Mouse (Mus musculus): ENCODE data around the gene Masp1. TPM values are rescaled to one million over a fixed set of nuclear protein-coding genes. Genes with fewer than 3 reads are reported as not detected.

The Masp1 gene
- 0.80 and 0.85 TPM in 2 replicates for polyA plus RNA-seq (2012; rRNA removed)

- no peaks in the 10 kb centered on the region for H3K36me3 ChIP-seq (ENCODE audit: control insufficient read depth, insufficient read depth, low read length)
- WGBS = 20% methylated on average over 12 of the region's 12 CpGs
- no peak for DNase-seq
- H3K4me3 ChIP-seq (ENCODE audit: control insufficient read depth, insufficient read depth, low read length) = no peak within 1 kb of the TSS
- H3K27me3 ChIP-seq (ENCODE audit: control insufficient read depth, insufficient read depth, low read length) = no peaks in the 10 kb centered on the region
- H3K4me1 ChIP-seq (replicated peaks; ENCODE audit: control insufficient read depth, insufficient read depth, low read length) = peaks cover 3% of the 10 kb centered on the region; the same call in 1 of the 2 replicates
- no peak within 1 kb of the TSS for H3K27ac ChIP-seq (ENCODE audit: control insufficient read depth, insufficient read depth, low read length)
- TF ChIP-seq CTCF (IDR thresholded peaks at IDR 0.05; ENCODE audit: borderline replicate concordance, control insufficient read depth, extremely low read depth, insufficient read depth, low read length, poor library complexity) (no peak), POLR2A (IDR thresholded peaks at IDR 0.05; ENCODE audit: control insufficient read depth, extremely low read depth, insufficient read depth, low read length, poor library complexity) (no peak)
These were observed at the start of gene Masp1, which contains the start of gene Rtp4 for GRCm38 (mm10) chr16:23520235-23520871. Masp1 (minus strand) TSS chr16:23520815. Rtp4 (plus strand) TSS chr16:23520291.

- no peak overlapping the region for H3K4me3 ChIP-seq (ENCODE audit: control insufficient read depth, insufficient read depth, low read length)
- H3K36me3 ChIP-seq (ENCODE audit: control insufficient read depth, insufficient read depth, low read length) = no peaks in the 10 kb centered on the region
- 96% methylated on average over 4 of the region's 4 CpGs for WGBS
- H3K27me3 ChIP-seq (ENCODE audit: control insufficient read depth, insufficient read depth, low read length) = no peaks in the 10 kb centered on the region
- H3K4me1 ChIP-seq (replicated peaks; ENCODE audit: control insufficient read depth, insufficient read depth, low read length) = no peaks in the 10 kb centered on the region
- no peak for TF ChIP-seq POLR2A (IDR thresholded peaks at IDR 0.05; ENCODE audit: control insufficient read depth, extremely low read depth, insufficient read depth, low read length, poor library complexity)
- TF ChIP-seq CTCF (IDR thresholded peaks at IDR 0.05; ENCODE audit: borderline replicate concordance, control insufficient read depth, extremely low read depth, insufficient read depth, low read length, poor library complexity) = no peak
- no peak for DNase-seq
- H3K27ac ChIP-seq (ENCODE audit: control insufficient read depth, insufficient read depth, low read length) = no peak overlapping the region
These were observed 47.8 kb upstream of the Masp1 start for GRCm38 (mm10) chr16:23568369-23568958.

- no peak overlapping the region for H3K27ac ChIP-seq (ENCODE audit: control insufficient read depth, insufficient read depth, low read length)
- H3K27me3 ChIP-seq (ENCODE audit: control insufficient read depth, insufficient read depth, low read length) = no peaks in the 10 kb centered on the region
- no peak overlapping the region for H3K4me3 ChIP-seq (ENCODE audit: control insufficient read depth, insufficient read depth, low read length)
- H3K36me3 ChIP-seq (ENCODE audit: control insufficient read depth, insufficient read depth, low read length) = no peaks in the 10 kb centered on the region
- no peaks in the 10 kb centered on the region for H3K4me1 ChIP-seq (replicated peaks; ENCODE audit: control insufficient read depth, insufficient read depth, low read length)
- DNase-seq = no peak
- 65% methylated on average over 2 of the region's 2 CpGs for WGBS
- TF ChIP-seq CTCF (IDR thresholded peaks at IDR 0.05; ENCODE audit: borderline replicate concordance, control insufficient read depth, extremely low read depth, insufficient read depth, low read length, poor library complexity) (no peak), POLR2A (IDR thresholded peaks at IDR 0.05; ENCODE audit: control insufficient read depth, extremely low read depth, insufficient read depth, low read length, poor library complexity) (no peak)
These were observed 37.1 kb upstream of the Masp1 start for GRCm38 (mm10) chr16:23557669-23558068.

- TF ChIP-seq CTCF (IDR thresholded peaks at IDR 0.05; ENCODE audit: borderline replicate concordance, control insufficient read depth, extremely low read depth, insufficient read depth, low read length, poor library complexity) (no peak), POLR2A (IDR thresholded peaks at IDR 0.05; ENCODE audit: control insufficient read depth, extremely low read depth, insufficient read depth, low read length, poor library complexity) (no peak)
- no peaks in the 10 kb centered on the region for H3K4me1 ChIP-seq (replicated peaks; ENCODE audit: control insufficient read depth, insufficient read depth, low read length)
- H3K36me3 ChIP-seq (ENCODE audit: control insufficient read depth, insufficient read depth, low read length) = no peaks in the 10 kb centered on the region
- H3K27ac ChIP-seq (ENCODE audit: control insufficient read depth, insufficient read depth, low read length) = no peak overlapping the region
- no peak overlapping the region for H3K4me3 ChIP-seq (ENCODE audit: control insufficient read depth, insufficient read depth, low read length)
- no peak for DNase-seq
- H3K27me3 ChIP-seq (ENCODE audit: control insufficient read depth, insufficient read depth, low read length) = no peaks in the 10 kb centered on the region
- 22% methylated on average over 5 of the region's 5 CpGs for WGBS
These were observed 36.6 kb upstream of the Masp1 start for GRCm38 (mm10) chr16:23557195-23557594.

- TF ChIP-seq POLR2A (IDR thresholded peaks at IDR 0.05; ENCODE audit: control insufficient read depth, extremely low read depth, insufficient read depth, low read length, poor library complexity) = no peak
- TF ChIP-seq CTCF (IDR thresholded peaks at IDR 0.05; ENCODE audit: borderline replicate concordance, control insufficient read depth, extremely low read depth, insufficient read depth, low read length, poor library complexity) = no peak
- Histone ChIP-seq H3K4me1 (replicated peaks; ENCODE audit: control insufficient read depth, insufficient read depth, low read length) (no peaks in the 10 kb centered on the region), H3K27me3 (ENCODE audit: control insufficient read depth, insufficient read depth, low read length) (no peaks in the 10 kb centered on the region), H3K27ac (ENCODE audit: control insufficient read depth, insufficient read depth, low read length) (no peak overlapping the region), H3K4me3 (ENCODE audit: control insufficient read depth, insufficient read depth, low read length) (no peak overlapping the region), H3K36me3 (ENCODE audit: control insufficient read depth, insufficient read depth, low read length) (no peaks in the 10 kb centered on the region)
- no peak for DNase-seq
- 95% methylated on average over 5 of the region's 5 CpGs for WGBS
These were observed 34.1 kb upstream of the Masp1 start for GRCm38 (mm10) chr16:23554673-23555072.

GRCm38 (mm10) chr16:23550981-23551582 lies 30.5 kb upstream of the Masp1 start:
- no peaks in the 10 kb centered on the region for H3K27me3 ChIP-seq (ENCODE audit: control insufficient read depth, insufficient read depth, low read length)
- DNase-seq = no peak
- H3K36me3 ChIP-seq (ENCODE audit: control insufficient read depth, insufficient read depth, low read length) = no peaks in the 10 kb centered on the region
- H3K27ac ChIP-seq (ENCODE audit: control insufficient read depth, insufficient read depth, low read length) = no peak overlapping the region
- H3K4me1 ChIP-seq (replicated peaks; ENCODE audit: control insufficient read depth, insufficient read depth, low read length) = no peaks in the 10 kb centered on the region
- no peak overlapping the region for H3K4me3 ChIP-seq (ENCODE audit: control insufficient read depth, insufficient read depth, low read length)
- WGBS = 89% methylated on average over 18 of the region's 18 CpGs
- TF ChIP-seq CTCF (IDR thresholded peaks at IDR 0.05; ENCODE audit: borderline replicate concordance, control insufficient read depth, extremely low read depth, insufficient read depth, low read length, poor library complexity) (no peak), POLR2A (IDR thresholded peaks at IDR 0.05; ENCODE audit: control insufficient read depth, extremely low read depth, insufficient read depth, low read length, poor library complexity) (no peak)

All from thymus, adult 2 months (tissue).